Mouse (Mus musculus) frontal cortex, postnatal 14 days (tissue): ENCODE results near the gene Cbr2.

Experiments
- DNase-seq, 2 experiments: peaks; one replicate each; pipeline ENCODE4 v3.0.0; 2022; ENCODE audit warnings: low spot score in 2 of 2

Gene Cbr2

DNA sequence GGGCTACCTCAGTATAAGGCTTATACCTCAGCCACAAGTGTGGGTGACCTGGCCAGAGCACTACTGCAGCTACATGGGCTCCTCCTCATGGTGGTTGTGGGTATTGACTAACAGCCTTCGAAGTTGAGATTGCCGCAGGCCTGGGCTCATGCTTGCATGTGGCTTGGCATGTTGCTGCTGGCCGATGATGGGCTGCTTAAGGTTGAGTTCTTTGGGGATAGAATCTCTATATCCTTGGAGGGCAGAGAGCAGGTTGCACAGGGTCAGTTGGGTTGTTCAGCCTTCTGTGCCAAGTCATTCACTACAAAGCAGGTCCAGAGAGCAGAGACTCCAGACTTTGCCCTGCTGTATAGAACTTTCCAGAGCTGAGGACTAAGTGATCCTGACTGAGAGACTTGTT lies 52.0 kb downstream of the Cbr2 start:
- DNase-seq: no peak
